Mouse (Mus musculus): ENCODE measurements at regions not wholly inside any gene's neighbourhood (a gene's known extent, or its start where the extent isn't known, plus 50 kb on each side); places are given as distances from the start of the nearest gene placed in this dataset.

DNA sequence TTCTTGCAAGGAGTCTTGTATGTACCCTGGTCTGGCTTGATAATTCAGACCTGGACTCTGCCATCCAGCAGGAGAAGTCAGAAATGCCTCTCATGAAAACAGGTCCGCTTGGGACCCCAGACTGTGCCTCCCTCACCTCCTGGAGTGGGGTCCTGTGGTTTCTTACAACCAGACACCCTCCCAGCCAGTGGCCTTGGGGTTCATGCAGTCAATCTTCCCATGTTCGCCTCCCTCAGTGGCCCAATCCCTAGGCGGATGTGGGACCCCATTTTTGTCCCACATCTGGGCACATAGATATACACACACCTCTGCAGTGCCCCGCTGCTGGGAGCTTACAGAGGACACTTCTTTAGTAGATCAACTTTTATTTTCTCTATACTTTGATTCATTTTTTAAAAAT lies 217.7 kb downstream of the Lrfn2 start:
- no peak for DNase-seq (ENCODE audit: low read depth)

DNA sequence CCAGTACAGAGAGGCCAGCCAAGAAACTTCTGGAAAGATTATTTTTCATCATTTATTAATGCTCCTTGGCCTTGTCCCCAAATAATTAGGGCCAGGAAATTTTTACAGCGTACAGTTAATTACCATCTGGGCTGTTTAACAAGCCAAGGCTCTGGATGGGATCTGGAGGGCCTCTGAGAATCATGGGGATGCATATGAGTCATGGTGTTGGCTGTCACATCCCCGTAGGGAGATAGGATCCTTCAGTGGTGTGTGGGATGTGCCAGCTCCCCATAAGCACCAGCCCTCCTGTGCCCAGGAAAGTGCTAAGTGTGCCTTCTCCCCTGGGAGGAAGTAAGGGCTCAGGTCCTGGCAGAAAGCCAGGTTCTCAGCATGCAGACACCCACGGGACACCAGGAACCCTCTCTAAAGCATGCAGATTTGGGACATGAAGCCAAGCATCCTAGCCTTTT lies 218.8 kb downstream of the Lrfn2 start:
- no peak for DNase-seq (ENCODE audit: low read depth)

DNA sequence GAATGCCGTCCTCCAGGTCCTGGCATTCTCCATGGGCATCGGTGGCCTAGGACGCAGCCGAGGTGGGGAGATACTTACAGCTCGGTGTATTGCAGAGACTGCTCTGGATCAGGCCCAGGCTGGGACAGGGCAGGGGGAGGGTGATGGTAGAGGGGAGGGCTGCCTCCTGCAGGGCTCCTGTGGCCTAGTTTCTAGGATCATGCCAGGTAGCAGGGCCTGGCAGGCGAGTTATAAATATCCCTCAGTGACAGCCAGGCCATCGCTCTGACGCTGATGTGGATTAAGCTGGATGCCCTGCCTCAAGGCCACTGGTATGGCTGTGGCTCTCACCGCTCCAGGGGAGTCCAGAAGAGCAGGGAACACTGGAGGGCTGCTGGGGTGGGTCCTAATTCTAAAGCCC lies 221.8 kb downstream of the Lrfn2 start:
- DNase-seq (ENCODE audit: low read depth): no peak

DNA sequence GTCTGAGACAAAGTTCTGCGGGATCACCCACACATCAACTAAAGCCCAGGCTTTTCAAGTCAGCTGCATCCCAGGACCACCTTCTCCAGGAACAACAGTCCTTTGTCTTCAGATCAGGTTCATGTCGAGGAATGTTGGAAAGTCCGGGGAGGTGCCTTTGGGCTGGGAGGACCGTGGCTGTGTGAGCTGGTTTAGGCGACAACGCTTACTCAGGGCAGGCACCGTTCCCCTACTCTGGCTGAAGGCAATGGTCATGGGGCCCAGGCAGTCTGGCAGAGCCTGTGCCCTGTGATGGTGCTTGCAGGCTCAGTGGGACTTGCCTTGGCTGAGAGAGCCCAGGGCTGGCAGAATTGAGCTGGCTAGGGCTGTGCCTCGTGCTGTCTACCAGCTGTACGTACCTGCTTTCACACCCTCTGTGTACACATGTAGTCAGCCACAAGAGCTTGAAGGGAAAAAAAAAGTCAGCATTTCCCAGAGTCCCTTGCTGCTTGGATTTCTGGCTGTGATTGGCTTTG lies 222.9 kb downstream of the Lrfn2 start:
- no peak for DNase-seq (ENCODE audit: low read depth)

DNA sequence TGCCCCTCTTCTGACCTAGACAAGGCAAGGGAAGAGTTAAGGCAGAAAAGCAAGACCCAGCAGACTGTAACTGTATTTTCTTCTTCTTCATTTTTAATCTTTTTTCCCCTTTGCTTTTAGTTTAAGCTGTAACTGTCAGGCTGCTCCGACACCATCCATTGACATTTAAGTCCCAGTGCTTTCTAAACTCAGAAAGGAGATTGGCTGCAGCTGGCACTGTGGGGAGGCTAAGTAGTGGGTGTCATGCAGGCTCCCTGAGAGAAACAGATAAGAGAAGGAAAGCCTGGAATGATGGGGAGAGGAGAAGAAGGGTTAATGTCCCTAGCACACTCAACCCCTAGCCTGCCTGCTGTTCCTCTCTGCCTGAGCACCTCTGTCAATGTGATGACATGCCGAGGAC lies 225.4 kb downstream of the Lrfn2 start:
- no peak for DNase-seq (ENCODE audit: low read depth)

DNA sequence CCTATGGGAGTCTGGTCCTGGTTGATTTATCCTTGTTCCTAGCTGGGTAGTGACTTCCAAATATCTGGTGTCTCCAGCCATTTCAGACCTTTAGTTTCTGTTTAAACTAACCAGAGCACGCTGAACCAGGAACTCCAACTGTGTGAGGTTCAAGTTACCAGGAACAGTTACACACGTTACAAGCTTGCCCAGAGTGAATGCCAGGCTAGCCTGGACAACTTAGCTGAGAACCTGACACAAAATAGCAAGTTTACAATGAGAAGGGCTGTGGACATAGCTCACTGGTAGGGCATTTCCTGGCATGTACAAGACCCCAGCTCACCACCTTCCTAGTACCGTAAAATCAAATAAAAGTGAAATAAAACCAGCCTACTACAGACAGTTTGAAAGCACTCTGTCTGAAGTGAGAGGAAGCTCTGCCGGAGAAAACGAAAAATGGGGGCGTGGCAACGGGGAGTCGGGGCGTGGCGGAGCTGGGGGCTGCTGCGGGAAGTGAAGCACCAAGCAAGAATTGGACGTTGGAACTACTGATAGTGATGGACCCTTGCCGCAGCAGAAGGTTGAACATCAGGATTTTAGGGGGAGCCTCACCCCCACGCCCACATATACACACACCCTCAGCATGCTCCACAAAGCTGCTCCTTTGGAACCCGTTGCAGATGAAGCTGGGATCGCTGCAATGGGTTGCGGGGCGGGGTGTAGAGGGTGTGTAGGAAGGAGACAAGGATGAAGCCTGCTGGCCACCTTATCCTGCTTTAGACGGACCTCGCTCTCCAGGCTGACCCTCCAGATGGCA lies 239.3 kb downstream of the Lrfn2 start:
- DNase-seq (ENCODE audit: low read depth): peak; percentile 33

DNA sequence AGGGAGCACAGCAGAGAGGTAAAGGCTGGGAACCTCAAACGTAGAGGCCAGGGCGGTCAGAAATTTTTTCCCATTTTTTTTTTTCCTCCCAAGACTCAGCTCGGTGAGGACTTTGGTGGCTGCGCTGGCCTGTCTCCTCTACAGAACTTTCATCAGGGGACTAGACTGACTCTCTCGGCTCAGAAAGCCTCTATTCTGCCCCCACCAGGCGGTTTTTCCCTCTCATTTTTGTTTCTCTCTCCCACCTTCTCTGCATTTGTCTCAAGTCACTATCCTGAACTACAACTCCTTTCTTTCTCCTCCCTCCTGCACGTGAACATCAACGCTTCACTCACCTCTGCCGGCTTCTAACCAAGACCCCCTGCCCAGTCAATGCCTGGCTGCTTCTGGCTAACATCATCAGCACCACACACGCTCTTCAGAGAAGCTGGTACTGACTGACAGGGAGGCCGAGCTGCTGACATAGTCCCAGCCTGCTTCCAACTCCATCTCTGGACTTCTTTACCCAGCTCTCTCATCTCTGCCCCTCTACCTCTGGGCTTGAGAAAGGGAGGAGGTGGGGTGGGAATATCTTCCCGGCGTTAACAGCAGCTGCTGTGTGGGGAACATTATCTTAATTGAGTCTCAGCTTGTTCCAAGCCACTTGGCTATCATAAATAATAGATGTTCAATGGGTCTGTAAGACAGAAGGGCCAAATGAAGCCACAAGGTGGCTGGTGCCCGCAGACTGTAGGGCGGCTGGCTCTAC lies 240.0 kb downstream of the Lrfn2 start:
- no peak for DNase-seq (ENCODE audit: low read depth)

DNA sequence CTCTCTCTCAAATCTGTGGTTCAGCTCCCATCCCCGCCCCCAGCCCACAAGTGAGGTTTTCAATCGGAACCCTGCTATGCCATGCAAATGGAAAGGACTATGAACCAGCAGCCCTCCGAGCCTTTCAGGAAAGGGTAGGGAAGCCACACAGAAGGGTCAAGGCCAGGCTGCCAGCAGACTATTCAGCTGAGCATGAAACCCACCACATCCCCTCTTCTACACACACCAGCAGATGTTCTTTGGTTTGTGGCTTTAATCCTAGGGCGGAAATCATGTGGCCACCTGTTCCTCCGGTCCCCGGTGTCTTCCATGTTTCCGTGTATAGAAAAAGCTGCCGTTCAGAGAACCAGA lies 240.6 kb downstream of the Lrfn2 start:
- no peak for DNase-seq (ENCODE audit: low read depth)

DNA sequence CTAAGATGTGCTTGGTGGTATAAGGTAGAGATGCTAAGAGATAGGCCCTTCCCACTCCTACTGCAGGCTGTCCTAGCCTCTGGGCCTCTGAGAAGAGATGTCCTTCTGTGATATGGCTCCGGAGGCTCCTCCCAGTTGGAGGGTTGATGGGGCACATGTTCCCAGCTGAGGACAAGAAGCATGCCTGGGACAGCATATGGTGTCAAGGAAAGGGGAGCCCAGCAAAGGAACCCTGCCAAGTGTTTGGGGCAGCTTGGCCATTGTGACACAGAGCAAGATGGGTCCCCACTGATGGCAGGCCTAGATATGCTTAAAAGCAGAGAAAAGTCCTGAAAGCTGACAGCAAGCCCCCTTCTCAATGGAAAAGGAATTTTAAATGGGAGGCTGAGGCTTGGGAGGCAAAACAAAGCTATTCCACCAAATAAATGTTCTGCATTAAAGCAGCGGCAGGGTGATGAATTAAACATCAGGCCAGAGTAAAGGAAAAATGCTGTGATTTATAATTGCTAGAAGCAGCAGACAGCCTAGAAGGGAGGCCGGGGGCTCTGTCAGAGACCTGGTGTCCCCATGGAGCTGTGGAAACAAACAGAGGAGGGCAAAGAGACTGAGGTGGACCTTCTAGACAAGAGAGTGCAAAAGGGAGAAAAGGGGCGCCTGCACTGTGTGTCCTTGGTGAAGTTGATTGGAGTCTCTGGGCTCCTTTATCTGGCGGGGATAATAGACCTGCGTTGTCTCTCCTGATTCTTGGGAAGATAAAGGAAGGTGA lies 246.0 kb downstream of the Lrfn2 start:
- DNase-seq (ENCODE audit: low read depth): no peak

DNA sequence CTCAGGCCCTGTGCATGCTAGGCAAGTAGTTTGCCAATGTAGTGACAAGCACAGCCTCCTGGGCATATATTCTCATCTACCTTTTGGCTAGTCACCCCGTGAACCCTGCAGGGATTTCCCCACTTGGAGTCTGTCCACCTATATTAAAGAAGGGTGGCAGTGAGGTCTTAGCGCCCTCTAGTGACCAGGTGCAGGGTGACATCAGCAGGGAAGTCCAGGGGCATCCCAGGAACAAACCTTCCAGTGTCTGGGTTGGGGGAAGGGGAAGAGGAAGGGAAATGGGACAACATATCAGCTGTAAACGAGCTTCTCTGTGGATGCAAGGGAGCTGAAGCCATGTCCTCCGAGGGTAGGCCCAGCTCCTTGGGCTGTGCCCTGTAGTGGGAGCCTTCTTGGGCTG lies 245.7 kb upstream of the Mocs1 start:
- peak; percentile 34 for DNase-seq (ENCODE audit: low read depth)

DNA sequence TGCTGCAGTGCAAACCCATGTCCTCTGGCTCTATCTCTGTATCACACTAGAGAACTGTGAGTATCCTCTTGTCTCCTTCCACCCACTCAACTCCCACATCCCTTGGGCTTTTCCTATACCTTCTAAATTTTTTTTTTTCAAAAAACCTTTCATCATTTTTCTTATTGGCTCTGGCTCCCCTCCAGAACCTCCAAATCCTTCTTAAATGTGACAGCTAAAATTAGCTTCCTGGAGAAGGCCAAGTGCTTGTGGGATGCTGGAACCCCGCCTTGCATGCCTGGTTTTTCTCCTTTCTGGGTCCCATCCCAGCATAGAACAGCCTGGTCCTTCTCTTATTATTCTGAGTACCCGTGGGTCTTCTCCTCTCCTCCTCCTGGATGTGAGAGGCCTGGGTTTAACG lies 244.2 kb upstream of the Mocs1 start:
- DNase-seq (ENCODE audit: low read depth): no peak

DNA sequence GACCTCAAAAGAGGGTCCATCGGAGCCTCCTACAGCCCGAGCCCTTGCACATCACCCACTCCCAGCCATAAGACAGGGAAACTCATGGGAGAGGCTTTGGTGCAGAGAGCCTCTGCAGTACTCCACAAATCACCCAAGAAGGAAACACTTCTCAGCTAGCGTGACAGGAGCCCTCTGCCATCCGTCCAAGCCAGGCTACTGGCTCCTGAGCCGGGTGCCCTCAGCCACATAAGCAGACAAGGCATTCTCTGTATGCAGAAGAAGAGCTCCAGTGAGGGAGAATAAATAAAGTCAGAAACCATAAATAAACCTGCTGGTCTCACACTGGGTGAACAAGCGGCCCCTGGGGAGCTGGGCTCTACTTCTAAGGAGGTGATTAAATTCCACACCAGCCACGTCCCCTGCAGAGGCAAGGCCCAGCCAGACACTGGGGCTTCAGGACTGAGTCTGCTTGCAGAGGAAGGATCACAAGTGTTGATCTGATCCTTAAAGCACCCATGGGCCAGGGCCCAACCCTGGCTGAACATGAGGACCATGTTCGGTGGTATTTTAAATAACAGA lies 243.0 kb upstream of the Mocs1 start:
- DNase-seq (ENCODE audit: low read depth): no peak

DNA sequence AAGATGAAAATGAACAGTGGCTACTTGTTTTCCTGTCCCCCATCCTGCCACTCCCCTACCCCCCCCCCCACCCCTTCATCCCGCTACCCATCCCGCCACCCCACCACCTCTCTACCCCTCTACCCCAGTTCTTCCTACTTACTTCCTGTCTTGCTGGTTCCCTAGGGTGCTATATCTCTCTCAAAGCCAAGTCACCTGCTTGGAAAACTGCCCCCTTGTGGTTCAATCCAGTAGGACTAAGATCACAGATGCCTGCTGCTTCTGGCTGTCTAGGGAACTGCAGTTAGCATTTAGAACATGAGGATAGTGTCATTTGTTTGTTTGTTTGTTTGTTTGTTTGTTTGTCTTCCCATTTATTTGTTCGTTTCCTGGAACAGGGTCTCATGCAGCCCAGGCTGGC lies 238.4 kb upstream of the Mocs1 start:
- DNase-seq (ENCODE audit: low read depth): peak; percentile 12

DNA sequence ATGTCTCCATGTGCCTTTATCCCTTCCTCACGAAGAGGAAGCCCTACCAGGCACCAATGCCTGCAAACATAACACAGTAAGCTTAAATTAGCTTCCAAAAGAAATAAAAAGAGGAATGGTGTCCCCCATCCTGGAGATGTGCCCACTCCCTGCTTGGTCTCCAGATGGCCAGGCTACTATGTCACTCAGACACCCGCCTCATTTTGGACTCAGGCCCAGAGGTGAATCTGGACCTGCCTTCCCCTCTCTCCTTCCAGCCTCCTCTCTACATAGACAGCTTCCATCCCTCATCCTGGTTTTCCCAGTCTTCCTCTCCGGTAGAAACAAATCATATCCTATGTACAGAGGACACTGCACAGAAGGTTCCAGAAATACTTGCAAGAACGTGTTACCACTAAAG lies 237.8 kb upstream of the Mocs1 start:
- DNase-seq (ENCODE audit: low read depth): no peak

DNA sequence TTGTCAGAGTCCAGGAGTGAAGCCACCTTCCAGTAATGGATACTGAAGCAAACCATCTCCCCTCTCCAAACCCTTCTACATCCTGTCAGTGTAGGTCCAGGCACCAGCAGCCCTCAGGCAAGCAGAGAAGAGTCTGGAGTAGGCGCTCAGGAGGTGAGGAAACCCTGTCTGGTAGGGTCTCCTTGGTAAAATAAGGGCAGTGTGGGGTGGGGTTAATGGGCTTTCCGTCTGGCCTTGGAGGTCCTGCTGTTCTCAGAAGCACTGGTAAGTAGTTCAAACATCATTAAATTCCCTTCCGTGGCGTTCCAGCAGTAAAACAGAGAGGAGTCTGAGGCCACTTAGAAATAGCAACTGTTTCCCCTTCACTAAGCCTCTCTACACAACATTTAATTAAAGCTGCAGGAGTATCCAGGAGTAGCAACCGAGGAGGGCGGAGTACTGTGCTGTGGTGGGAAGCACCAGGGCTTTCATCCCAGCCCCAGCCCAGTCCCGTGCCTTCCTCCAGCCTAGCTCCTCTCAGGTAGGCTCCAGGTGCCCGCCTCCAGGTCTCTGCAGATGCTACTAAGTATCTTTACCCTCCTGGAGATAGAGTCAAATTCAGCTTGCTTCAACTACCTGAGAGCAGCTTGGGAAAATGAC lies 232.0 kb upstream of the Mocs1 start:
- no peak for DNase-seq (ENCODE audit: low read depth)

DNA sequence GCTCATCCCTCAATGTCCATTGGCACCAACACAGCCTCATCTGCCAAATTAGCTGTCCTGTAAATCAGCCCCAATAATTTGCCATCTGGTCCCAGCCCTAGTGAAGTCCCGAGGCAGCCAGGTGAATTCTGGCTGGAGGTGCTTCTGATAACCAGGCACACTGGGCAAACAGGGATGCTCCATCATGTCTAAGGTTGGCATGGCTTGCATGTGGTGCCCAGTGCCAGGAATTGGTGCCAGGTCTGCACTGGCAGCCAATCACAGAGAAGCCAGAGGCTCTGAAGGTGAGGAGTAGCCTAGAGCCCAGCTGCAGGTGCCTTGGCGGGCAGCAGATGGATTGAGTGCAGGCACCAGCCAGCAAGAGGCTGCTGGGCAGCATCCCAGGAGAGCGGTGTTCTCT lies 226.7 kb upstream of the Mocs1 start:
- DNase-seq (ENCODE audit: low read depth): no peak

DNA sequence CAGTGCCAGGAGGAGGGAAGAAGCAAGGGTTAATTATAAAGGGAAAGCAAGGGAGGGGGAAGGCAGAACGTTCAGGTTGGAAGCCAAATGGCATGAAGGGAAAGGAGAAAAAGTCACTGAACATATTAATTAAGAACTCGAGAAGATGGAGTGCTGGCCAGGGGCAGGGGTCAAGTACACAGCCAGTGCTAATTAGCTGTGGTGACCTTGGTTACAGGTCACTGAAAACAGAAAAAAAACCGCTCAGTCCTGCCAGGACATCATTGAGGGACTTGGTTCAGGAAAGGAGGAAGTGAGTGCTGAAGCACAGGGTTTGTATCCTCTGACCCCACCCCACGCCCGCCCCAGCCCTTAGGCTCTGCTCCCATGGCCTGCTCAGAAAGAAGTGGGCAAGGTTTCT lies 223.1 kb upstream of the Mocs1 start:
- DNase-seq (ENCODE audit: low read depth): no peak

DNA sequence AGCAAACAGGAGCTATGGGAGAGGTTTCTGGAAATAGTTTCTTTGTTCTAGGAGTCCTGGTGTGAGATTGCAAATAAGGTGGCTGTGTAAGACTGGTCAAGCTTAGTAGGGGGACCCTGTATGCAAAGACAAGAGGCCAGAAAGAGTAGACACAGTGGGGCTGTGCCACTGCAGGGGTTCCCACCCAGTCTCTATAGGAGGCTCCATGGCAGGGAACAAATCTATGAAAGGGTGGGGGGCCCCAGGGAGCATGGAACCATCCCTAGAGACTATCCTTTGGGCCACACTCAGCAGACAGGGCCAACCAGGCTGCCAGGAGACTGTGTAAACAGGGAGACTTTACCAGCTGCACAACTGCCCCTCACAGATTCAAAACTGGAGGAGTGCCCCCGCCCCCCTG lies 222.6 kb upstream of the Mocs1 start:
- DNase-seq (ENCODE audit: low read depth): no peak

DNA sequence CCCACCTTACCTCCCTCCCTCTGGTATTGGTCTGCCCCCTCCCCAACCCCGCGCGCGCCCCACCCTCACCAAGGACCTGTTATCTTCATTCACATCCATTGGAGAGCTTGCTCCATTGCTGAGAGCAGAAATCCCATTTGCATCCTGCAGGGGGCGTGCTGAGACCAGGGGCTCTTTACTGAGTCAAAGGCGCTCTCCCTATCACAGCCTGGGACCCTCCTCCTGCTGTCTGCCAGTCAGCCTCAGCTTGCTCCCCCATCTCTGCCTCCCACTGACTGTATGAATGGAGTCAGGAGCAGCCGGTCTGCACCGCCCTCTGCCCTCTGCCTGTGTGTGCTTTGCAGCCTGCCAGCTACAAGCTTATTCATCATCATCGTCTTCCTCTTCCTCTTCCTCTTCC lies 221.5 kb upstream of the Mocs1 start:
- DNase-seq (ENCODE audit: low read depth): no peak

DNA sequence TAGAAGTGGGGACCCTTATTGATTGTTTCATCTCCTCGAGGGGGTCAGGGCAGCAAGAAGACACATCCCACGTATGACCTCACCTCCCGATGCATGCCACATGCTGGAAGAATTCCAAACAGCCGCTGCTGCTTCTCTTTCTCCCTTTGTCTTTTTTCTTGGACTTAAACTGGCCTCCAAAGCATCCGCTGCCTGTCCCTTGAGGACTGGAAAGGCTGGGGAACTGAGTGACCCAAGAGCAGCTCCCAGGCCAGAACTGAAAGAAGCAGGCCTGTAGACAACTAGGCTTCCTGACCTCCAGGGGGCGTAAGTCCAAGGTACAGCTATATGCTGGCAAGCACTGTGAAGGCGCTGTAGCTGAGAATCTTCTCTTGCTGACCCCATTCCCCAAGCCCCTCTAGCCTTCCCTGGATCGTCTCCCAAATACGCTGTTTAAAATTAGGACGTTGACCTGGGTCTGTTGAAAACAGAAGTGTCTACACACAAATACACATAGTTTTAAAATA lies 219.8 kb upstream of the Mocs1 start:
- no peak for DNase-seq (ENCODE audit: low read depth)

DNA sequence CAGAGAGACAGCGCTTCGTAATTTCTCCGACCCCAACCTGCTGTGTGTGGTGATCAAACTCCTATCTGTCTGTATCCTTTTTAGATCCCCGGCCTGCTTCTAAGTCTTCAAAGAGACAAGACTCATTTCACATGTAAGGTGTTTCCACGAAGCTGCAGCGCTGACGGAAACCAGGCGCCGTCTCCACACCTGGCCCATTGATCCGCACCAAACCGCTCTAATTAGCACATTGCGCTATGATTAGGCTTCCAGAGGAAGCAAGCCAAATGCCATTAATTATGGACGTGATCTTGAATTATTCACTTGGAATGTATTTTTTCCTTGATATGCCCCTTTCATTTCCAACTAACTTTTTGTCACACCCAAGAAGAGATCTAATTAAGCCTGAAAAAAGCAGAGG lies 215.2 kb upstream of the Mocs1 start:
- no peak for DNase-seq (ENCODE audit: low read depth)

DNA sequence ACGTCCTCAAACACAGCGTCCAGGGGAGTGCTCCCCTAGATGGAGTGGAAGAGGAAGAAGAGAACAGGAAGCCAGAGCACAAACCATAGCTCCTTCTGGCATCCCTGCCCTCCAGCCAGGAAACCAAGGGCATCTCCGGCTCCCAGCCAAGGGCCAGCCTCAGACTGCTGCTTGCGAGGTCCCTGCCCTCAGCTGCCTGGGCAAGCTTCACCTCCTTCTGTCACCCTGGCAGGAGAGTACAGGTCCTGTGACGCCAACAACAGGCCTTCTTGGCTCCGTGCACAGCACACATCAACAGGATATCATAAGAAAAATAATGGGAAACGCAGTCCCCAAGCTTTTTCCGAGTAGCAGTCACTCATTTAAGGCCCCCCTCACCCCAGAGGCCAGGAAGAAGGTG lies 212.9 kb upstream of the Mocs1 start:
- DNase-seq (ENCODE audit: low read depth): no peak
